Mouse (Mus musculus) forebrain, embryonic 15.5 days (tissue): ENCODE data around the gene Cby1. TPM values are rescaled to one million over a fixed set of nuclear protein-coding genes. Genes with fewer than 3 reads are reported as not detected.
A peak's percentile ranks its signal among the peaks of the same experiment; 100 is the strongest.

Experiments used
- ATAC-seq: fragments of 200-750 bp; cut with Nextera tagmentation; replicated peaks from 2 replicates; pipeline ENCODE4 v1.8.0; 2017; ENCODE audit warnings: mild to moderate bottlenecking, moderate TSS enrichment, moderate library complexity
- H3K27ac ChIP-seq: fragments of 300-500 bp; sonication (generic); replicated peaks from 2 replicates; pipeline ENCODE4 v1.5.1; 2015; ENCODE audit warnings: mild to moderate bottlenecking, inconsistent platforms
- H3K27me3 ChIP-seq: fragments of 300-500 bp; sonication (generic); 2 replicates; pipeline ENCODE4 v1.6.1; 2015; ENCODE audit warnings: inconsistent platforms
- H3K36me3 ChIP-seq: fragments of 300-500 bp; sonication (generic); 2 replicates; pipeline ENCODE4 v1.6.1; 2015; ENCODE audit warnings: mild to moderate bottlenecking, inconsistent platforms
- H3K4me1 ChIP-seq: fragments of 300-500 bp; sonication (generic); 2 replicates; pipeline ENCODE4 v1.6.1; 2015; ENCODE audit warnings: inconsistent platforms
- H3K4me2 ChIP-seq: fragments of 300-500 bp; sonication (generic); replicated peaks from 2 replicates; pipeline ENCODE4 v1.6.1; 2015; ENCODE audit warnings: mild to moderate bottlenecking, inconsistent platforms
- H3K4me3 ChIP-seq: fragments of 300-500 bp; sonication (generic); 2 replicates; pipeline ENCODE4 v1.5.1; 2015; ENCODE audit warnings: mild to moderate bottlenecking, inconsistent platforms
- H3K9ac ChIP-seq: fragments of 300-500 bp; sonication (generic); replicated peaks from 2 replicates; pipeline ENCODE4 v1.6.1; 2015; ENCODE audit warnings: mild to moderate bottlenecking, inconsistent platforms
- H3K9me3 ChIP-seq: fragments of 300-500 bp; sonication (generic); 2 replicates; pipeline ENCODE4 v1.6.1; 2016; ENCODE audit warnings: inconsistent platforms
- WGBS: fragments of 180-500 bp; shearing (Covaris S2); methylation state at CpG from one replicate; pipeline ENCODE4 v1.1.7; 2015; ENCODE audit warnings: mixed read lengths; 5-methylcytosine and 5-hydroxymethylcytosine counted together
- polyA plus RNA-seq: library from polyadenylated mRNA; unstranded; fragments of >200 nt; fragmentation: Nextera tagmentation; extraction: Ambion mirVana; gene quantifications from 2 replicates; pipeline ENCODE4 v1.2.1, GENCODE M21; 2015

The Cby1 gene
- polyA plus RNA-seq, 1 experiment from 2014 or later = 124 TPM

DNA sequence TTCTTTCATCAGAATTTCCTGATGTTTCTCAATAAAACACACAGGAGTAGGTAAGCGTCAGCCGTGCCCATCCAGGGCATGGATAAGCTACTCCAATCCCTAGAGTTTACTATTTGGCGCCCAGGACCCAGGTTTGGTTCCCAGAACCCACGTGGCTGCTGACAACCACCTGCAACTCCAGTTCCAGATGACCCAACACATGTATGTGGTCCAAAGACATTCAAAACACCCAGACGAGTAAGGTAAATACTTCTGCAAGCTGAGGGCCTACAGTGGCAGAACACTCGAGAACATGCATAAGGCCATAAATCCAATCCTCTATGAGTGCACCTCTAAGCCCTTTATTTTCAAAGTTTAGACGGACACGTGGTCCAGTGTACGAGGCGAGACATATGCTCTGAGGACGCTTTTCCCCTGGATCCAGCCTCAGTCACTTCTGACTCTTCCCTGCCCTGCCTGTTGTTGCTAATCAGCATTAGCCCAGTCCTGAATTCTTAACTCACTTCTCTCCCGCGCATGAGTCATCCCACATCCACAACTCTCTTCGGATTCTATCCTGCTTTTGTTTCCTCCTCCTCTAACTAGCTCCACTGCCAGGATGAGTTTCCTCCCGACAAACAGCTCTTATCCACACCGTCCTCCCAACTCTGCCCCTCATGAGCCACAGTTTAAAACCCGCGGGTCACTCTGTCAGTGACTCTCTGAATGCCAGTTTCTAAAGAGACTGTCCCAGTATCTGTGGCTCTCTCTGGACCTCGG lies 24.9 kb downstream of the Cby1 start:
- Histone ChIP-seq H3K27ac (no peak overlapping the region), H3K9me3 (no peaks in the 10 kb centered on the region), H3K4me3 (peak overlapping the region; percentile 77), H3K4me2 (peak overlapping the region; percentile 60), H3K36me3 (no peaks in the 10 kb centered on the region), H3K27me3 (no peaks in the 10 kb centered on the region), H3K4me1 (peaks cover 52% of the 10 kb centered on the region), H3K9ac (peak overlapping the region; percentile 23; the same call in 1 of the 2 replicates)
- WGBS = 75% methylated on average over 19 of the region's 19 CpGs
- no peak for ATAC-seq

DNA sequence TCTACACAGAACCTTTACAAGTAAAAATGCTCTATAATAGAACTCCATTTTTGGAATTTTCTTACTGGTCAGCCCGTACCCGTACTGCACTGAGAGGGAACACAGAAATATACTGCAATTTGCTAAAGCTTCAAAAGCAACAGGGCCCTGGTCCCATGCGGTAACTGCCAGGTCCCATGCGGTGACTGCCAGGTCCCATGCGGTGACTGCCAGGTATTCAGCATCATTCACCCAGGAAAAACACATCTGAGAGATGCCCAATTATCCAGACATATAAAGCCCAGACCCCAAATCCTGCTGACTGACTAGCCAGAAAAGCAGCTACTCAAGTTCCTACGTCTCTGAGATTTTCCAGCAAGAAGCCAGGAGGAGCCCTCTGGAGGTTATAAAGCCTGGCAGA lies 25.6 kb downstream of the Cby1 start:
- no peak for ATAC-seq
- Histone ChIP-seq H3K9ac (peak overlapping the region; percentile 23; the same call in 1 of the 2 replicates), H3K36me3 (no peaks in the 10 kb centered on the region), H3K4me2 (peak overlapping the region; percentile 60), H3K4me3 (peak overlapping the region; percentile 77), H3K27me3 (no peaks in the 10 kb centered on the region), H3K4me1 (peaks cover 54% of the 10 kb centered on the region), H3K9me3 (no peaks in the 10 kb centered on the region), H3K27ac (no peak overlapping the region)
- WGBS = 60% methylated on average over 6 of the region's 6 CpGs

DNA sequence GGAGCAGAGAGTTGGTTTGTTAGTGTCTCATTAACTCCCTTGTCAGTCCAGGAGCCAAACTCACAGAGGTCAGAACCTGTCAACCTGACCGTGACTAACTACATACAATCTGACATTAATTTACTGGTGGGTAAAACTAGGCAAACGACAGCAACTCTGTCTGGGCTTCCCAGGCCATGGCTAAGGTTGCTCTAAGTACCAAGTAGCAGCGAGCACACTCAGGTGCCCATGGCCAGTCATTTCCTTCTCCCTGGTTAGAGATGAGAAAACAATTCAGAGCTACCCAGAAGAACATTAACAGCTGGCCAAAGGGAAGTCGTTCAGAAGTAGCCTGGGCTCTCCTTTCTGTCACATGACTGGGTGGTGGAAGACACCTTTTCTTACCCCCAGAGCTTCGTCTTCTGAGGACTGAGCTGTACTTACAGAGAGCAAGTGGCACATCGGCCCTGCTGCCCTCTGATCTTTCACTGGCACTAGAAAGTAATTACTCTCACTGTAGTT lies 26.2 kb downstream of the Cby1 start:
- ATAC-seq = no peak
- peak overlapping the region; percentile 23 for H3K9ac ChIP-seq
- no peaks in the 10 kb centered on the region for H3K27me3 ChIP-seq
- H3K9me3 ChIP-seq = no peaks in the 10 kb centered on the region
- peaks cover 58% of the 10 kb centered on the region for H3K4me1 ChIP-seq
- no peak overlapping the region for H3K27ac ChIP-seq
- H3K36me3 ChIP-seq = no peaks in the 10 kb centered on the region
- peak overlapping the region; percentile 77 for H3K4me3 ChIP-seq
- peak overlapping the region; percentile 60 for H3K4me2 ChIP-seq
- 50% methylated on average over 6 of the region's 6 CpGs for WGBS

DNA sequence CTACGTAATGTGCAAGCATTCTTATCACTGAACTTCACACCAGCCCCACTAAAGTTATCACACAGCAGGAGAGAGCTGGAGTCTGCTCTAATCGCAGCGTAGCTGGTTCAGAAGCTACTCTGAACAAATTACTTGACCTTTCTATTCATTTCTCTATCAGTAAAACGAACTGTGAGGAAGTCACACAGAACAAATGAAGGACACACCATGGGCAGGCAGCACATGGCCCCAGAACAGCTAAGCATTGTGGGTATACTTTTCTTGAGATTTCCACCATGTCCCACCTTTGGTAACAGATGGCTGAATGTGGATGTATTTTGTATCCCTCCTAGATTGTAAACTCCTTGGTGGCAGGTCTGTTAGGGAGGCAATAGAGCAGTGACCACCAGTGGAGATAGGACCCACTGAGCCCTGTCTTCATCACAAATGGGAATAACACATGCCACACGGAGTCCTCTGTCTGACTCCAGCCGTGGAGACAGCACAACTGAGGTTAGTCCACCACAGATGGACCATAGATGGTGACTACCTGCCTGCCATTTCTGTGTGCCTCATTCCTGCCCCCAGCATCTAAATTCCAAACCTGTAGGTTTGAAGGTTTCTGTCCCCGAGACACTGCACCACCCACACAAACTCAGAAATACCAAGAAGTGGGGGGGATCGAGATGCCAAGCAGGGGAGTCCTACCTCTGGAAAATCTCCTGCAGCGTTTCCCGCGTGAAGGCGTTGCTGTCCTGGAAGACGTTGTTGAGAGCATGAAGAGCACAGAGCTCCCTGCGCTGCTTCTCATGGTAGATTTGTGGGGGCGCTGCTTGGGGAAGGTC lies 27.3 kb downstream of the Cby1 start:
- Histone ChIP-seq H3K4me1 (peaks cover 59% of the 10 kb centered on the region), H3K4me2 (peak overlapping the region; percentile 60), H3K4me3 (peak overlapping the region; percentile 77), H3K27me3 (no peaks in the 10 kb centered on the region), H3K9ac (peak overlapping the region; percentile 94), H3K9me3 (no peaks in the 10 kb centered on the region), H3K27ac (no peak overlapping the region), H3K36me3 (no peaks in the 10 kb centered on the region)
- WGBS = 16% methylated on average over 15 of the region's 15 CpGs
- ATAC-seq = no peak

- WGBS = under 1% methylated on average over 33 of the region's 33 CpGs
- no peak for ATAC-seq
- Histone ChIP-seq H3K27me3 (no peaks in the 10 kb centered on the region), H3K4me2 (peak overlapping the region; percentile 60), H3K9me3 (no peaks in the 10 kb centered on the region), H3K36me3 (no peaks in the 10 kb centered on the region), H3K27ac (peak overlapping the region; percentile 92), H3K4me1 (peaks cover 68% of the 10 kb centered on the region), H3K4me3 (peak overlapping the region; percentile 77), H3K9ac (peak overlapping the region; percentile 94)
Observed at GRCm38 (mm10) chr15:79687175-79687574, 28.2 kb downstream of the Cby1 start.

- Histone ChIP-seq H3K27me3 (no peaks in the 10 kb centered on the region), H3K4me2 (peak within 1 kb of the TSS; percentile 60), H3K27ac (peak within 1 kb of the TSS; percentile 92), H3K9me3 (no peaks in the 10 kb centered on the region), H3K4me3 (peak within 1 kb of the TSS; percentile 77), H3K4me1 (peaks cover 69% of the 10 kb centered on the region), H3K36me3 (no peaks in the 10 kb centered on the region), H3K9ac (peak within 1 kb of the TSS; percentile 94)
- under 1% methylated on average over 72 of the region's 72 CpGs for WGBS
- peak; percentile 49 for ATAC-seq
Observed at GRCm38 (mm10) chr15:79687646-79688267, 28.8 kb downstream of the Cby1 start, which contains the start of gene Josd1. Gene Josd1, minus strand, starts transcription at chr15:79687919.

- no peak for ATAC-seq
- peak overlapping the region; percentile 60 for H3K4me2 ChIP-seq
Observed at GRCm38 (mm10) chr15:79688268-79688956, 29.4 kb downstream of the Cby1 start.

GRCm38 (mm10) chr15:79689662-79690425 lies 30.8 kb downstream of the Cby1 start:
- WGBS = 15% methylated on average over 24 of the region's 24 CpGs
- Histone ChIP-seq H3K9ac (0 out of 2 replicates have a peak overlapping the region, but pooled peaks have one; percentile 18), H3K4me3 (peak overlapping the region; percentile 87), H3K27me3 (no peaks in the 10 kb centered on the region), H3K36me3 (0 out of 2 replicates have a peak, but pooled peaks cover 1% of the 10 kb centered on the region), H3K4me1 (peaks cover 57% of the 10 kb centered on the region), H3K9me3 (no peaks in the 10 kb centered on the region), H3K4me2 (peak overlapping the region; percentile 61), H3K27ac (peak overlapping the region; percentile 66)
- ATAC-seq = no peak

More at GRCm38 (mm10) chr15:79688268-79688956, 29.4 kb downstream of the Cby1 start:
- Histone ChIP-seq H3K4me3 (peak overlapping the region; percentile 77), H3K9me3 (no peaks in the 10 kb centered on the region), H3K27ac (peak overlapping the region; percentile 92), H3K27me3 (no peaks in the 10 kb centered on the region), H3K4me1 (peaks cover 69% of the 10 kb centered on the region), H3K36me3 (no peaks in the 10 kb centered on the region), H3K9ac (peak overlapping the region; percentile 94)
- WGBS = 3% methylated on average over 8 of the region's 8 CpGs

GRCm38 (mm10) chr15:79690426-79691022 lies 31.5 kb downstream of the Cby1 start, which contains the start of gene Gtpbp1:
Gene Gtpbp1, plus strand, starts transcription at chr15:79690845.
- Histone ChIP-seq H3K9me3 (no peaks in the 10 kb centered on the region), H3K36me3 (0 out of 2 replicates have a peak, but pooled peaks cover 4% of the 10 kb centered on the region), H3K27ac (peak within 1 kb of the TSS; percentile 90), H3K27me3 (no peaks in the 10 kb centered on the region), H3K4me1 (peaks cover 50% of the 10 kb centered on the region), H3K4me3 (peak within 1 kb of the TSS; percentile 87), H3K4me2 (peak within 1 kb of the TSS; percentile 87), H3K9ac (peak within 1 kb of the TSS; percentile 82)
- ATAC-seq = peak; percentile 98
- WGBS = under 1% methylated on average over 45 of the region's 45 CpGs

DNA sequence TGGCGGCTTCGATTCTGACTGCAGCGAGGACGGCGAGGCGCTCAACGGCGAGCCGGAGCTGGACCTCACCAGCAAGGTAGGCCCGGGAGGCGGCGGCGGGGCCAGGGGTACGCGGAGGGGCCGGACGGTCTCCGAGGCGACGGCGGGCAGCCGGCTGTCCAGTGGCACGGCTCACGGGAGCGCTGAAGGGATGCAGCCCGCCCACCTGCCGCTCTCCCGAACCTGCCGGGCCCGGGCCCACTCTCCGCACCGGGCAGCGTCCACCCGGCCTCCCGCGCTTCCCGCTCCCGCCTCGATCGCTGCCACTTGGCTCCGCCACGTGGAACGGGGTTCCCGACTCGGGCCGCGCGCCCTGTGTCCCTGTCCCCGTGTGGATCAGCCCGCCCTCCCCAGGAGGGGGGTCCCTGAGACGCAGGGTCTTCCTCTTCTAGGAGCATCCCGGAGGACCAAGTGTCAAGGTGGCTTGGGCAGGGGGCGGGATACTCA lies 32.1 kb downstream of the Cby1 start:
- WGBS = under 1% methylated on average over 53 of the region's 53 CpGs
- Histone ChIP-seq H3K27me3 (no peaks in the 10 kb centered on the region), H3K4me1 (peaks cover 45% of the 10 kb centered on the region), H3K27ac (peak overlapping the region; percentile 90), H3K4me2 (peak overlapping the region; percentile 87), H3K4me3 (peak overlapping the region; percentile 87), H3K36me3 (0 out of 2 replicates have a peak, but pooled peaks cover 4% of the 10 kb centered on the region), H3K9ac (peak overlapping the region; percentile 82), H3K9me3 (no peaks in the 10 kb centered on the region)
- peak; percentile 27 for ATAC-seq
